Mouse (Mus musculus): ENCODE measurements around the gene Rpl27.
"Not testable (repeated sequence)": the region's sequence is repeated elsewhere in the genome, so short reads cannot be mapped to it uniquely, and the experiment has no call there.

Gene Rpl27

DNA sequence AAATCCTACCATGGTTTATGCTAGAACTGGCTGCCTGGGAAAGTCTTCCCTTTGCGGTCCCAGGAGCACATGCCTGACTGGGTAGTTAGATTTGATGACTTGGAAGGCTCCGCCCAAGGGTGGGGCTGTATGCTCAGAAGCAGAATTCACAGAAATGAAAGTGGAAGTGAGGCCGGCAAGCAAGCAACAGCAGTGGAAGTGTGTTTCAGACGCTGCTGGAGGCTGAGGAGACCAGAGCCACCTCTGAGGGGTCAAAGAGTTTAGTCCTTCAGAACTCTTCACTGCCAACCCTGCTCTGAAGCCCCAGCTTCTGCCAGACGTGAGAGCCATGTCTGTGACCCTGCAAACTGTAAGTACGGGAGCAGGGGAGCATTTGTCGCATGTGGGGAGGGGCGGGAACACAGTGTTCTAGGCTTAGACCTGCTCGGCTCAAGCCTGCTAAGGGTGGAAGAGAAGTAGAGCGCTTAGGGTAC lies 6.2 kb downstream of the Rpl27 start, which contains the start of gene Ifi35:
Gene Ifi35 (plus strand): TSS at position 134 of the 473 bp plus-strand sequence.
- peak; percentile 59 to 74 for DNase-seq

DNA sequence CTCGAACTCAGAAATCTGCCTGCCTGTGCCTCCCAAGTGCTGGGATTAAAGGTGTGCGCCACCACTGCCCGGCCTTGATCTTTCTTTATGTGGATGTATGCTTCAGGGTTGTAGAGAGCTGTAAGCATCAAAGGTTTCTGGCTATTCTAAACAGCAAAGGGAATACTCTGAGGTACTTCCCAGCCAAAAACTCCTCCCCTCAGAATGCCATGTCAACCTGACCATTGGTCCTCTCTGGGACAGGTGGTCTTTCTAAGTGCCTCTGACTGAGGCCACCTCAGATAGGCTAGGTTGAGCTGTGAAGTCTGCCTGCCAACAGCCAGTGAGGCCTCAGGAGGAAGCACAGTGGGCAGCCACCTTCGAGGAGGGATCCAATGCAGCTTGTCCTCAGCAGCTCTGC lies 6.8 kb downstream of the Rpl27 start:
- DNase-seq, result peak in 1 of 2 experiments; percentile 16

DNA sequence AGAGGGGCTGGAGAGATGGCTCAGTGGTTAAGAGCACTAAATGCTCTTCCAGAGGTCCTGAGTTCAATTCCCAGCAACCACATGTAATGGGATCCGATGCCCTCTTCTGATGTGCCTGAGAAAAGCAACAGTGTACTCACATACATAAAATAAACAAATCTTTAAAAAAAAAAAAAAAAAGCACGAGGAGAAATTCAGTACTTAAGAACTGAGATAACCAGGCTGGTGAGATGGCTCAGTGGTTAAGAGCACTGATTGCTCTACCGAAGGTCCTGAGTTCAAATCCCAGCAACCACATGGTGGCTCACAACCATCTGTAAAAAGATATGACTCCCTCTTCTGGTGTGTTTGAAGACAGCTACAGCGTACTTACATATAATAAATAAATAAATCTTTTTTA lies 7.5 kb downstream of the Rpl27 start:
- DNase-seq, result not testable (repeated sequence)

DNA sequence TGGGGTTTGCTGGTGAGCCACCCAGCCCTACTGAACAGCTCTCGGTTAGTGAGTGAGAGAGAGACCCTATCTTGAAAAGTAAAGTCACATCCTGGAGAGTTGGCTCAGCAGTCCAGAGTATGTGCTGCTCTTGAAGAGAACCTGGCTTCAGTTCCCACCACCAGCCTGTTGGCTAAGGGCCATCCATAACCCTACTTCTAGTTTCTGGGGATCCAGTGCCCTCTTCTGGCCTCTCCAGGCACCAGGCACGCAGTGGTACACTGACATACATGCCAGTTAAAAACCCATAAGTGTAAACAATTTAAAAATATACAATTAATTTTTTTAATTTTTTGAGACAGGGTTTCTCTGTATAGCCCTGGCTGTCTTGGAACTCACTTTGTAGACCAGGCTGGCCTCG lies 8.3 kb downstream of the Rpl27 start:
- DNase-seq, result no peak

DNA sequence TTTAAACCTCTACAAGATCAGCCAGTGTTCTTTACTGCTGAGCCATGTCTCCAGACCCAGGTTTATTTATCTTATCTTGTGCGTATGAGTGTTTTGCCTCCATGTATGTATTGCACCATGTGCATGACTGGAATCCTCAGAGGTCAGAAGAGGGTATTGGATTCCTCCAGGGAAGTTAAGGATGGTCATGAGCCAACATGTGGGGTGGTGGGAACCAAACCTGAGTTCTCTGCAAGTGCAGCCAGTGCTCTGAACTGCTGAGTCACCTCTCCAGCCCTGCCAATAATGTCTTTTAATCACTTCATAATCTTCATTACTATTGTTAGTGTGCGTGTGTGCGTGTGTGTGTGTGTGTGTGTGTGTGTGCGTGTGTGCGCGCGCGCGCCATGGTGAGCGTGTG lies 9.4 kb downstream of the Rpl27 start:
- DNase-seq, result no peak

DNA sequence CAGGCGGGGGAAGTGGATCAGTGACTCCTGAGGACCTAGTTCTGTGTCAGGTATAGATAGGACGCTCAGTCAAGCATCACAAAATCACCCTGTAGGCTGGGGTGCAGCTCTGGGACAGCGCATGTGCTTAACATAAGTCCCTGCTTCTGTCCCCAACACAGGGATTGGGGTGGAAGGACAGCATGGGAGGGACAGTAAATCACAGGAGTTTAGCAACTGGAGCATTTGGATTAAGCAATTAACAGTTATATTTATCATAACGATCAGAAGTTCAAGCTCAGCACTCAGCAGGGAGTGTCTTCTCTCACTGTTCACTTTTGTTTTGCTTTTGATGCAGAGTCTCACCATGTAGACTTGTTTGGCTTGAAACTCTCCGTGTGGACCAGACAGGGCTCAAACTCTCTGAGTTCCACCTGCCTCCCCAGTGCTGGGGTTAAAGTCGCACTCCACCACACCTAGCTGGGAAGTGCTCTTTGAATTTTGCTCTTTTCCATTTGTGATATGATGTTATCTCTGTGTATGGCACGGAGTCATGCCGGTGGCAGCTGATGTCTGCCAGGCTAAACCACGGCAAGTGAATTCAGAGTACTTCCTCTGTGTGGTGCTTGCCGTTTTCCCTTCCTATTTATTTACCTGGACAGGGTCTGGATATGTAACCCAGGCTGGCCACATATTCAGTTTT lies 10.1 kb downstream of the Rpl27 start:
- DNase-seq, result no peak

DNA sequence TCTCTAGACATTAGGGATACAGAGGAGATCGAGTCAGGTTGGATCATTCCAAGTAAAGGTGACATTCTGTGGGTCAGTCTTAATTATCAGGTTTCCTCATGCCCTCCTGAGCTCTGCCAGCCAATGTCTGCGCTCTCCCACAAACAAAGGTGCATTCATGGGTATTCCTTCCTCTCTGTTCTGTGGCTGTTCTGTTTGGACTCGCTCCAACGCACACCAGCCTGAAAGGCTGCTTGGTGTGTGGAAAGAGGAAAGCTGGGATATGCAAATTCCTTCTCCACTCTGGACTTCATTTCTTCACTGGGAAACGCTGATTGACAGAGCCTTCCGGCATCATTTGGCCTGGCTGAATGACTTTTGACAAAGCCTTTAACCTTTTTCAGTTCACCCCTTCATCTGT lies 12.6 kb downstream of the Rpl27 start:
- no peak for DNase-seq

DNA sequence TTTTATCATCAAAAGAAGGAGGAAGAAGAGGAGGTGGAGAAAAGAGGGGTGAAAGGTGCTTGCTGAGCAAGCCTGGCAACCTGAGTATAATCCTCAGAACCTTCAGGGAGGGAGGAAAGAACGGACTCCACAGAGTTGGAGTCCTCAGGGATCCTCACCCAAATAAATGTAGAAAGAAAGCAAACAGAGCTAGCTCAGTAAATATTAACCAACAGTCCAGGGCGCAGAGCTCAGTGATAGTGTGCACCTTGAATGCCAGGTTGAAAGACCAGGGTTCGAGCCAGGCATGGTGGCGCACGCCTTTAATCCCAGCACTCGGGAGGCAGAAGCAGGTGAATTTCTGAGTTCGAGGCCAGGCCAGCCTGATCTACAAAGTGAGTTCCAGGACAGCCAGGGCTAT lies 13.5 kb downstream of the Rpl27 start:
- DNase-seq, result no peak

DNA sequence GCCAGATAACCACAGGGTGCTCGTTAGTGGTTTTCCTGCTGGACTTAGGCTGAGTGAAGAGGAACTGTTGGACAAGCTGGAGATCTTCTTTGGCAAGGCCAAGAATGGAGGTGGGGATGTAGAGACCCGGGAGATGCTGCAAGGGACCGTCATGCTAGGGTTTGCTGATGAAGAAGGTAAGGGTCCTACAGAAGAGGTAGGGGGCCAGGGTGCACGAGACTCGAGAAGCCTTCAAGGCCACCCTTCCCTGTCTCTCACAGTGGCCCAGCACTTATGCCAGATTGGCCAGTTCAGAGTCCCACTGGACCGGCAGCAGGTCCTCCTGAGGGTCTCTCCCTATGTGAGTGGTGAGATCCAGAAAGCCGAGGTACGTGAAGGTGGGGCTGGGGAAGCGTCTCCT lies 15.5 kb downstream of the Rpl27 start:
- DNase-seq, result no peak

DNA sequence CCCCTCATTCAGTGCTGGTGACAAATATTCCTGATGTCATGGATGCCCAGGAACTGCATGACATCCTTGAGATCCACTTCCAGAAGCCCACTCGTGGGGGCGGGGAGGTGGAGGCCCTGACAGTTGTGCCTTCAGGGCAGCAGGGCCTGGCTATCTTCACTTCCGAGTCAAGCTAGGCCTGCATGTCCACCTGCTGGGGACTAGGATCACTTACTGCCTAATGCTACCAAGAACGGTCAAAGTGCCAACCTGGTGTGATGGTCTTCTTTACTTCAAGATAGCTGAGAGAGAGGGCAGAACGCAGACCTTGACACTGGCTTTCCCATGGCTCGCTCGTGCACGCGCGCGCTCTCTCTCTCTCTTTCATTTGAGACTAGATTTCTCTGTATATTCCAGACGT lies 16.1 kb downstream of the Rpl27 start:
- DNase-seq, result no peak

DNA sequence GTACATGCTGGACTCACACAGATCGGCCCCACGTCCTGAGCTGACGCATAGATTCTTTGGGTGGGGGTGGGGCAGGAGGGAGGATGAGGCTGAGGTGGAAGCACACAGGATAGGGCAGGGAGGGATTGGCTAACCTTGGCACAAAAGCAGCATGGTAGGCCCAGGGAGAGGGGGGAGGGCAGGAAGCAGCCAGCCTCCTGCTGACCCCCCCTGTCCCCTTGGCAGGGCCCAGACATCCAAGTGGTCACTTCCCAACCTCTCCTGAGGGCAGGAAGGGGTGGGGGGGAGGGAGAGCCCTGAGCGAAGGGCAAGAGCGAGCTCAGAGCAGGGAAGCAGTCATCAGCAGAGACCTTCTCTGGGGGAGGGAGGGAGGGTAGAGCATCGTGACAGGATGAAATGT lies 17.6 kb downstream of the Rpl27 start:
- DNase-seq, result no peak

DNA sequence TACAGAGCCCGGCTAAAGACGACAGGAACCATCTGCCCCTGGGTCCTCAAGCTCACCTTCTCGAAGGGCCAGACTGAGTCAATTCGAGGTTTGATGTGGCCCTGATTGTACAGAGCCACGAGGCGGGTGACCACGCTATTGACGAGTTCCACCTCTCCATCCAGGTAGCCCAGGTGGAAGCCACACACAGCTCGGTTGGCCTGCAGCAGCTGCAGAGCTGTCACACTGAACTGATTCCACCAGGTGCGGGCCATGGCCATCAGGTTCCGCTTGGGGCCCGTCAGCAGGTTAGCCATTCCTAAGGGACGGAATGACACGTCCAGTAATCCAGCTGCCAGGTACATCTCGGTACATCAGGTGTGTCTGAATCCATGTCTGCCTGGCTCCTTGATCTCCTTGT lies 18.2 kb downstream of the Rpl27 start:
- no peak for DNase-seq

DNA sequence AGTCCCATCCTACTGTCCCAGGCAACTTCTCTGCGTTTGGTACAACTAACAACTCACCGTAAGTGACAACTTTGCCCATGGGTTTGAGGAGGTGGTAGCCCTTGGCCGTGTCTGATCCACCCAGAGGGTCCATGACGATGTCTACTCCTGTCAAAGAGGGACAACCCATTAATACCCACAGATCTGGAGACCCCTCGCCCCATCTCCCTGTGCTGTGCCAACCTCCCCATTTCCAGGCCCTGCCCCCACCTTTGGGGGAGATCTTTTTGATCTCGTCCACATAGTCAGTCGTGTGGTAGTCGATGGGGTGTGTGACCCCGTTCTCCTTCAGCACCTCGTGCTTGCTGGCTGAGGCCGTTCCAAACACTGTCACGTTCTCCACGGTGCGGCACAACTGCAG lies 20.0 kb downstream of the Rpl27 start:
- no peak for DNase-seq

DNA sequence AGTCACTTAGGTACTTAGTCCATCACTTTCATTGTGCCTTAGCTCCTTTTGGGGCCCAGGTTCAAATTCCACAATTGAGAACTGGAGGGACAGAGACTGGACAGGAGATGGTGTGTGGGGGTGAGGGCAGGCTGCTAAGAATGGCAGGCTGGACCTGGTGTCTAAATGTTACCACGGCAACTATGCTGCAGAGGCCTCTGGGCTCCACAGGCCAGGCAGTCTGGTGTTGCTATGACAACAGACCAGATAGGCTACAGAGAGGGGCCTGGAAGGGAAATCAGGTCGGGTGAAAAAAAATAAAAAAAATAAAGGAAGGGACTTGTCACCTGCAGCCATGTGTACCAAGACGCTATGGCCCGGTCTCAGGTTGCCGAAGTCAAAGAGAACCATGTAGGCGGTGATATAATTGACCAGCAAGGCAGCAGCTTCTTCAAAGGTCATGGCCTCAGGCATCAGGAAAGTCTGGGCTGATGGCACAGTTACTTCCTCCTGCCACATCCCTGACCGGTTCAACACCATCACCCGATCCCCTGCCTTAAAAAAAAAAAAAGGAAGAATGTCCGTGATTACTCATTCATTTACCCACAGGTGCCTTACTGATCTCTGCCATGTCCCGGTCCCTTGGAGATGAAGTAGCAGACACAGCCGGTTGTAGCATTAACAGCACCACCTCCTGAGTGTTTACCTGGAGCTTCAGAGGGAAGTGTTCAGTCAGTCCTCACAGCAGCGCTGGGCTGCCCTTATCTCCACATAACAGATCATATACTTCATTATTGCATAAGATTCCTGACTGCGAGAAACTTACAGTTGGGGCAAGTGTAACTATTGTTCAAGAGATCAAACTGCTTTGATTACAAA lies 20.7 kb downstream of the Rpl27 start:
- no peak for DNase-seq

DNA sequence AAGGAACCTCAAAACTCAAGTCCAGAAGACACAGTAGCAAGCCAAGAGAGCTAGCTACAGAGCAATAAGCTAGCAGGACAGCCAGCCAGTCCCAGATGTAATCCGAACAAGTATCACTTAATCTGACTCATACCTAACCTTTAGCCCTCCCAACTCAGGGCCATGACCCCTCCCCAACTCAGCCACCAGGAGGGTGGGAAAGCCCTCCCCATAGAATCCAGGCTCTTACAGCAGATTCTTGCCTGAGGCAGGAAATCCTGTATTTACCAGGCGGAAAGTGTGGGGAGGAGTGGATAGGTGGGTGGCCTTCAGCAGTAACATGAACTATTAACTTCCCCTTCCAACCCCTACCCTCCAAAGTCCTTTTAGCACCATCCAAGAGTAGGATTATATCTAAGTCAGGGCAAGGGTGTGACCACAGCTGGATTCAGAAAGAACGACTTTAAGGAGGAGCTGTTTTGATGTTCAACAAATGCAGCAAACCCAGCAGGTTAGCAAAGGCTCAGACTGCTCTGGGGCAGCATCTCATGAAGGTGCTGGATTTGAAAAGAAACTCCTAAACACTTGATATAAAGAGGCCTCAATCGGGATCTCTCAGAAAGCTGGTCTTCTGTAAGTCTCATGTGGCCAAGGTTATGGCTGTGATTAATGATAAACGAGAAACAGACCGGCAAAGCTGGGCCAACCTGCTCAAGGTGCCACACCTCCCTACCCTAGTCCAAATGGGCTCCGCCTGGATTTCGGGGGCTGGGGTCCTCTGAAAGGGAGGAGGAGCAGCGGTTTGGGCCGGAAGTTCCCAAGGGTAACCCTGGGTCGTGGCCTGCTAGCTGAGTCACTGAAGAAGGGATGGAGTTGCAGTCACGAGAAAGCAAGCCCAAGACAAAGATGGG lies 22.4 kb downstream of the Rpl27 start, which contains the start of gene Rnd2:
Gene Rnd2 (plus strand): TSS at position 789 of the 890 bp plus-strand sequence.
- no peak for DNase-seq

DNA sequence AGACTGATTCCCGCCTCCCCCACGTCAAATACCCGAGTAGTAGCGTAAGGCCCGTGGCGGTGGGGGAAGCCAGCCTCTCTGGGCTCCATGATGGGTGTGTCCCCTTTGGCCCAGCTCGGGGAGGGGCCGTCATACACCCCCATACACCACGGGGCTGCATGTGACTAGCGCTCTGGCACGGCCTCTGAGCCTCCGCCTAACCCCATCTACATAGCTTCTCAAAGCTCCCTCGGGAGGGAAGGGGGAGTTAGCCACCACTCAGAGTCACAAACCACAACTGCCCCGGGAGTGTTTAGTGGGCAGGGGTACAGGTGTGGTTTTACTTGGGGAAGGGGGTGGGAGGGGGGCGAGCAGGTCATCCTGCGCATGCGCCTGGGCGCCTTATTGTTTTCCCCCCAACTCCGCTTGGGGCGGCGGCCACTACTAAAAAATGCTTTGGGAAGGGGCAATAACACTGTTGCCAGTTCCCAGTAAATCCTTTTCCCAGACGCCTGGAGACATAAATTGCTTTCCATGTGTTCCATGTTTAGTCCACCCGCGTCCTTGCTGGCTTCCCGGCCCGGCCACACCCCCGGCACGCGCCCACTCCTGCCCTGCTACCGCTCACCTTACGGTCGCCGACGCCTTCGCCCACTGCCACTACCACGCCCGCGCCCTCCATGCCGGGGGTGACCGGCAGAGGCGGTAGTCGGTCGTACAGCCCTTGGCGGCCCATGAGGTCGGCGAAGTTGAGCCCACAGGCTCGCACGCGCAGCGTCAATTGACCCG lies 23.2 kb downstream of the Rpl27 start:
- DNase-seq, result peak; percentile 20 to 40

DNA sequence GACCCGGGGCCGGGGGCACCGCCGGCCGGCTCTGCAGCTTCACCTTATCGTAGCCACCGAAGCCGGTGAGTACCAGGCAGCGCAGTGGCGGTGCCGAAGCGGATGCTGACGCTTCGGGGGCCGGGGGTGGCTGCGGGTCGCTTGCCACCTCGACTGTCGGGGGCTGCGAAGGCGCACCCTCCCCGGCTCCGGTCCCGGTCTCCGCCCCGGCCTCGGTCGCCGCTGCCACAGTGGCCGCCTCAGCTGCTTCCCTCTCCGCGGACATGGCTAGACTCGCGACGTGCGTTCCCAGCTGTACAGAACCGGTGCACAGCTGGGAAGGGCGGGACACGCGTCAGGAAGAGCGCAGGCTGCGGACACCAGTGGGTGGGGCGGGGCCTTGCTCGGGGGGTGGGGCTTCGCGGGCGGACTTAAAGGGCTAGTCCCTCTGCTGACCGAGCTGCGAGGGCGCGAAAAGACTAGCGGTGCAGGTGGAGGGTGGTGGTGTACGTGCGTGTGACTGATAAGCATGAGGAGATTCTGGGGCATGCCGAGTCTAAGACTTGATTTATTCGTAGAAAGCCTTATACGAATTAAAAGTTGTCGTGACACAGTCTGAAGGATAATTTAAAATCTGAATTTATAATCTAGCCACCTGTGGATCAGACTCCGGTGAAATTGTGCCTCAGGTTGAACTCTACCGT lies 23.9 kb downstream of the Rpl27 start, which contains the start of gene Vat1:
Gene Vat1 (minus strand): TSS at position 362 of the 683 bp plus-strand sequence.
- peak; percentile 55 to 67 for DNase-seq

DNA sequence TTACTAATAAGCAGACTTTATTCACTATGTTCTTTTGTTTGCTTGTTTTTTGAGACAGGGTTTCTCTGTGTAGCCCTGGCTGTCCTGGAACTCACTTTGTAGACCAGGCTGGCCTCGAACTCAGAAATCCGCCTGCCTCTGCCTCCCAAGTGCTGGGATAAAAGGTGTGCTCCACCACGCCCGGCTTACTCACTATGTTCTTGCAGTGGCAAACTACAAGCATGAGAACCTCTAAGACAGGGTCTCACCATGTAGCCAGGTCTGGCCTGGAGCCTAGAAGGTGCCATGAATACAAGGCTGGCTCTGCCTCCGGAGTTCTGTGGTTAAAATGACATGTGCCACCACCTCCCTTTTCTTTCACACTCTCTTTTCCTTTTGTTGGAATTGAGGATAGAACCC lies 24.5 kb downstream of the Rpl27 start:
- DNase-seq, result not testable (repeated sequence)

DNA sequence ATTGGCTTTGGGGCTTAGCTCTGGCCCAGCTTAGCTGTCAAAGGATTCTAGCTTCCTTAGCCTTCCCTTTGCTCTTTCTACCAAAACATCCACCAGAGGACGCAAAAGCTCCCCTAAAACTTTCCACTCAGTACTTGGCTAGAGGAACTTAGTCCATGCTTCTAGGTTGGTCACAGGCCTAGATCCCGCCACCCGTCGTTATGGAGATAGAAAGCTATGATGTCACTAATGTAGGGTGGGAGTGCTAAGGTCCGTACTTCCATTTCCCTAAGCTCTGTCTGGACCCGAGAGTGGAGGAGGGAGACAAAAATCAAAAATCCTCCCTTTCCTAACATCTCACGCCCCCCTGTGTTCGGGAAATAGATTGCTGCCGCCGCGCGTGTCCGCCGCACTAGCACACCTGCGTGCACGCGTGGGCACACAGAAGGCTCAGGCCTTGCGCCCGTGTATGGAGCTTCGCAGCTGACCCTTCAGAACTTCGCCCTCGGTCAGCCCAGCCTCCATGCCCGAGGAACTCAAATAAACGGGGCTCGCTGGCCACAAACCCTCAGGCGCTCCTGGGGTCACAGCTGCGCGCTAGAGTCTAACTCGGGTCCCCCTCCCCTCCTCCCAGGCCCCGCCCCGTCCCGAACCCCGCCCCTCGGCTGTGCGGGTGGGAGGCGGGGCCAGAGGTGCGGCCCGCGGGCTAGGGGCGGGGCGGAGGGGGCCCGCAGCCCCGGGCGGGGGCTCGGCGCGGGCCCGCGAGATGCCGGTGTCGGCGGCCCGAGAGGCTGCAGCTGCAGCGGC lies 25.6 kb downstream of the Rpl27 start:
- DNase-seq, result peak; percentile 42 to 67

DNA sequence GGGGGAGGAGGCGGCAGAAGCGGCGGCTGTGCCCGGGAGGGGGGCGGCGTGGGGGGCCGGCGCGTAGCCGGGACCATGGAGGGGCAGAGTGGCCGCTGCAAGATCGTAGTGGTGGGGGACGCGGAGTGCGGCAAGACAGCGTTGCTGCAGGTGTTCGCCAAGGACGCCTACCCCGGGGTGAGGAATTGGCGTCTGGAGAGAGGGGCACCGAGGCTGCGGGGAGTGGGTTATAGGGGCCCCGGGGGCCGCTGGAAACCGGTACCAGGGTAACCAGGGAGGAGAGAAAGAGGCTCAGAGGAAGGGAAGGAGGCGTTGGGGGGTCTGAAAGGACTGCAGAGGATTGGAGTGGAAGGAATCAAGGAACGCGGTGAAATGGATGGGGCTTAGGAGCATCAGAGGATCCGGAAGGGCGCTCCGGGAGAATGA lies 26.2 kb downstream of the Rpl27 start:
- DNase-seq, result peak in 1 of 2 experiments; percentile 34

DNA sequence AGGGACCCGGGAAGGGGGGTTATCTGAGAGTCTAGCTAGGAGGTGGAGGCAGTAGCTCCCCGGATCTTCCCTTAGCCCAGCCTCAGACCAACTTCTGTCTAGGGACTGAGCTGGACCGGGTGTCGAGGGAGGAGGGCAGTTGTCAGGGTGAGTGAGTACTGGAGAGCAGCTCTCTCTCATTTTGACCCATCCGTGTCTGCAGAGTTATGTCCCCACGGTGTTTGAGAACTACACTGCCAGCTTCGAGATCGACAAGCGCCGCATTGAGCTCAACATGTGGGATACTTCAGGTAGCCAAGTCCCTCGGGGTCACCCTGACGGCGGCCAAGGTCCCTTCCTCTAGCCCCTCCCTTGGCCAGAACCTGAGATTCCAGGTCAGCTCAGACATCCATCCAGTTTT lies 26.6 kb downstream of the Rpl27 start:
- DNase-seq, result no peak

Data from spleen, adult 18-20 months (tissue).